ENCODE assay signal across 8 mouse cellular contexts in the genomic region with DNA sequence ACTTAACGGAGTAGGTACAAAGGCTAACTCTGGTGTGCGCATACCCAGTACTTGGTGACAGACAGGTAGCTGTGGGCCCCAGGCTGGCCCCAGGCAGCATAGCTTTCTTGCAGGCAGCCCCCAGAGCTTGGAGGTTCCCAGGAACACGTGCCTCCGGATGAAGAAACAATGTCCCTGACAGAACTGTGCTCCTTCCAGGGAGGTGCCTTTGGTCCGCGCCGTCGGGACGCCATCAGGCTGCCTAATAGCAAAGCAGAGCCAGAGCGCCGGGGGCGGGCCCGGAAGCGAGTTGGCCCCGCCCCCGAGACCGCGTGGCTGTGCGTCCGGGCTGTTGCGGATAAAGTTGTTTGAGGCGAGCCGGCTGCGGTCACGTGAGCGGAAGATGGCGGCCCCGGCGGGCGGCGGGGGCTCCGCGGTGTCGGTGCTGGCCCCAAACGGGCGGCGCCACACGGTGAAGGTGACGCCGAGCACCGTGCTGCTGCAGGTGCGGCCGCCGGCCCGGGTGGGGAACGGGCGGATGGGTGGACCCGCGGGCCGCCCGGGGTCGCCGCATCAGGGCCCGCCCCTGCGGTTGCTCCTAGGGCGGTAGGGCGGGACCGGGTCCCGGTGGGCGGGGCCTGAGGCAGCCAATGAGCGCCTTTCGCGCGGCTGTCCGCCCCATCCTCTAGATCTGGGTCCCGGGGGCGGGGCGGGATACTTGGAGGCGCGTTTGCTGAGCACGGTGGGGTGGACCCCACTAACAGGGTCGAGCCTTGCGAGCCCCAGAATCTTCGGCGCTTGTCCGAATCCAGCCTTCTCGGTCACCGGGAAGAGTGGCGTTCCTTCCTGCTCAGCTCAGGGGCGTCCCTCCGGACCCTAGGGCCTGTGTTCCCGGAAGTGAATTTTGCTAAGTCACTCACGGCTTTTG. TPM values are rescaled to one million over a fixed set of nuclear protein-coding genes. Genes with fewer than 3 reads are reported as not detected.
DNase-seq lines count a peak whose midpoint lies in the region; ATAC-seq lines count a peak whose summit lies in the region.

A gene (plus strand): TSS at position 287 of the 907 bp plus-strand sequence.

- H3K9me3 ChIP-seq in heart, embryonic 14.5 days (ENCODE audit: control insufficient read depth, low read length) = no peaks in the 10 kb centered on the region
- no peaks in the 10 kb centered on the region for H3K9me3 ChIP-seq in liver, embryonic 13.5 days (replicated peaks)
- no peaks in the 10 kb centered on the region for H3K9me3 ChIP-seq in stomach, embryonic 16.5 days (replicated peaks; ENCODE audit: control insufficient read depth, low read length)

- peak within 1 kb of the TSS; percentile 82 for H3K27ac ChIP-seq in brown adipose tissue, adult 24 weeks (replicated peaks; ENCODE audit: low read depth, low read length)
- peak within 1 kb of the TSS; percentile 84 to 91 for H3K27ac ChIP-seq in heart, embryonic 14.5 days (replicated peaks in 1 of 2; ENCODE audit: control insufficient read depth in 1 of 2, insufficient read depth in 1 of 2, low read depth in 2 of 2, low read length in 2 of 2)
- H3K27ac ChIP-seq in liver, embryonic 13.5 days = peak within 1 kb of the TSS; percentile 91
- H3K27ac ChIP-seq in stomach, embryonic 16.5 days (ENCODE audit: low read length) = peak within 1 kb of the TSS; percentile 91

- peak within 1 kb of the TSS; percentile 88 for H3K9ac ChIP-seq in heart, embryonic 14.5 days (ENCODE audit: low read length)
- H3K9ac ChIP-seq in liver, embryonic 13.5 days = peak within 1 kb of the TSS; percentile 79
- peak within 1 kb of the TSS; percentile 87 for H3K9ac ChIP-seq in stomach, embryonic 16.5 days (ENCODE audit: low read length)

- WGBS in heart, embryonic 14.5 days = 1% methylated on average over 64 of the region's 83 CpGs
- 1% methylated on average over 82 of the region's 83 CpGs for WGBS in liver, embryonic 13.5 days (ENCODE audit: insufficient replicate concordance)
- under 1% methylated on average over 80 of the region's 83 CpGs for WGBS in stomach, embryonic 16.5 days

- peak; percentile 97 for DNase-seq in CD4-positive, CD25-positive, alpha-beta regulatory T cell, adult 2 months (ENCODE audit: low read depth, low spot score)
- DNase-seq in fibroblast of lung, adult 2 months (ENCODE audit: low read depth) = peak; percentile 85
- peak; percentile 98 for DNase-seq in kidney, postnatal 14 days
- peak; percentile 96 for DNase-seq in liver, embryonic 13.5 days
- peak; percentile 94 for DNase-seq in neural tube, embryonic 10.5 days (ENCODE audit: extremely low spot score, low spot score)

- H3K4me1 ChIP-seq in brown adipose tissue, adult 24 weeks (ENCODE audit: control insufficient read depth, insufficient read depth, insufficient read length, low read length) = peaks cover 3% of the 10 kb centered on the region; the same call in 1 of the 2 replicates
- H3K4me1 ChIP-seq in heart, embryonic 14.5 days (ENCODE audit: control insufficient read depth in 2 of 2, insufficient read depth in 2 of 2, low read length in 2 of 2) = peaks cover 5% of the 10 kb centered on the region in 2 experiments
- peaks cover 46% of the 10 kb centered on the region for H3K4me1 ChIP-seq in liver, embryonic 13.5 days (replicated peaks)
- peaks cover 7% of the 10 kb centered on the region for H3K4me1 ChIP-seq in stomach, embryonic 16.5 days (ENCODE audit: control insufficient read depth, insufficient read depth, low read length)

- H3K4me3 ChIP-seq in brown adipose tissue, adult 24 weeks (ENCODE audit: insufficient read depth, low read depth, low read length) = peak within 1 kb of the TSS; percentile 79
- peak within 1 kb of the TSS; percentile 77 to 96 for H3K4me3 ChIP-seq in heart, embryonic 14.5 days (ENCODE audit: control insufficient read depth in 1 of 2, insufficient read depth in 1 of 2, low read depth in 1 of 2, low read length in 2 of 2)
- peak within 1 kb of the TSS; percentile 80 for H3K4me3 ChIP-seq in liver, embryonic 13.5 days (replicated peaks)
- peak within 1 kb of the TSS; percentile 77 for H3K4me3 ChIP-seq in stomach, embryonic 16.5 days (replicated peaks; ENCODE audit: low read length)

- H3K4me2 ChIP-seq in heart, embryonic 14.5 days (ENCODE audit: low read length) = peak within 1 kb of the TSS; percentile 96
- H3K4me2 ChIP-seq in liver, embryonic 13.5 days = peak within 1 kb of the TSS; percentile 90
- H3K4me2 ChIP-seq in stomach, embryonic 16.5 days (ENCODE audit: low read depth, low read length) = peak within 1 kb of the TSS; percentile 99

- ATAC-seq in heart, embryonic 14.5 days (ENCODE audit: insufficient number of reproducible peaks, insufficient read depth, low FRiP score, low read depth) = peak; percentile 97
- ATAC-seq in liver, embryonic 13.5 days (ENCODE audit: low read depth) = peak; percentile 94
- peak; percentile 97 for ATAC-seq in stomach, embryonic 16.5 days (ENCODE audit: insufficient read depth, low FRiP score)

- H3K36me3 ChIP-seq in heart, embryonic 14.5 days (ENCODE audit: control insufficient read depth, insufficient read depth, low read length) = peaks cover 11% of the 10 kb centered on the region; the same call in 1 of the 2 replicates
- H3K36me3 ChIP-seq in liver, embryonic 13.5 days = peaks cover 12% of the 10 kb centered on the region
- no peaks in the 10 kb centered on the region for H3K36me3 ChIP-seq in stomach, embryonic 16.5 days (ENCODE audit: control insufficient read depth, insufficient read depth, low read length)

- H3K27me3 ChIP-seq in heart, embryonic 14.5 days (ENCODE audit: control insufficient read depth, insufficient read depth, low read length) = no peaks in the 10 kb centered on the region
- H3K27me3 ChIP-seq in liver, embryonic 13.5 days = no peaks in the 10 kb centered on the region
- no peaks in the 10 kb centered on the region for H3K27me3 ChIP-seq in stomach, embryonic 16.5 days (ENCODE audit: control insufficient read depth, insufficient read depth, low read length)

RNA-seq across cellular contexts. Expression of the gene that starts here (rescaled TPM):
- polyA plus RNA-seq in brown adipose tissue, adult 24 weeks (2012; ENCODE audit: insufficient read depth, insufficient read length, missing spikeins) = 33.3 and 33.7 TPM in 2 replicates
- 96.6 and 106 TPM in 2 replicates for polyA plus RNA-seq in heart, embryonic 14.5 days (2014; fragmentation: Nextera tagmentation; extraction: Ambion mirVana)
- 49.2 and 52.5 TPM in 2 replicates for polyA plus RNA-seq in liver, embryonic 13.5 days (2015; fragmentation: Nextera tagmentation; extraction: Ambion mirVana)
- 102 and 104 TPM in 2 replicates for polyA plus RNA-seq in stomach, embryonic 16.5 days (2015; fragmentation: Nextera tagmentation; extraction: Ambion mirVana)

Comparison
In these comparisons a context has a peak if more than half of its experiments do, and no peak if none do; other contexts are left out.
1. Peak in every context shown above with its lines: DNase-seq, ATAC-seq, H3K4me3 ChIP-seq and H3K27ac ChIP-seq.